Mouse (Mus musculus): ENCODE measurements at regions not wholly inside any gene's neighbourhood (a gene's known extent, or its start where the extent isn't known, plus 50 kb on each side); places are given as distances from the start of the nearest gene placed in this dataset.
"Not testable (repeated sequence)": the region's sequence is repeated elsewhere in the genome, so short reads cannot be mapped to it uniquely, and the experiment has no call there.

DNA sequence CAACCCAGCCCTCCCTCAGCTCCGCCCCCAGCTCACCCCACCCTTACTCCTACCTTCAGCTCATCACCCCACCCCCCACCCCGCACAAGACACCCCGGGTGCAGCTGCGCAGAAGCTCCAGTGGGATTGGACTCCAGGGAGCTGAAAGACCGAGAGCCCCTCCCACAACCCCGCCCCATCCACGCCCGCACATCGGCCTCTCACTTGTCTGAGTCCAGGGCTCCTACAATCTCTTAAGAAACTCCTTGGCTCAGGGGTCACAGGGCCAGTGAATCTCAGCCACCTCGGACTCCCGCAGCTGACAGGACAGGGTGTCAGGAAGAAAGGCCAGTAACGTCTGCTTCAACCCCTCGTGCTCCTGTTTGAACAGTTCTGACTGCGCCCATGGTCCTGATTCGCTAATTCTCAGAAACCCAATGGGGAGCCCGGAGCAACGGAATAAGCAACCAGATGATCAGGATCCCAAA is 120.7 kb downstream of the Map1s start:
- H3K27me3 ChIP-seq (replicated peaks); ATAC-seq (ENCODE audit: extremely low read depth, insufficient number of reproducible peaks, low FRiP score, low TSS enrichment); H3K27ac ChIP-seq (replicated peaks); H3K36me3 ChIP-seq; H3K4me1 ChIP-seq; H3K9me3 ChIP-seq: not testable (repeated sequence)
- Histone ChIP-seq H3K4me3 (peak overlapping the region; percentile 36), H3K4me2 (peak overlapping the region; percentile 65), H3K9ac (0 out of 2 replicates have a peak overlapping the region, but pooled peaks have one; percentile 58)
- WGBS, result 6% methylated on average over 17 of the region's 17 CpGs

DNA sequence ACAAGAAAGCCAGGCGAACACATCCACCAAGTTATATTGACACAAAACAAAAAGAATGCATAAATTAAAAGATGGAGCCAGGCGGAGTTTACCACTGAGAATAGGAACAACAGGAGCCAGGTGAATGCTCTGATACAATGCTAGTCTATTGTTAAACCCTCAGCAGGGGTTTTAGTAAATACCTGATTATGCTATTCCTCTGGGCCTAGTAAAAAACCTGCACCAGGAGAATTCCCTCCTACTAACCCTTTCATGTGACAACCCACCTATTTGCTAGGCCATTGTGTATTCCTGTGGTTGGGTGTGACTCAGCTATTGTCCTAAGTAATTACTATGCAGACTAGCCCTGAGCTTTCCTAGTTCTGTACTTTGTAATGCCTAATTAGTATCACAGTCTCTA is 122.8 kb downstream of the Map1s start:
- 70% methylated on average over 2 of the region's 2 CpGs for WGBS
- H3K4me2 ChIP-seq; ATAC-seq (ENCODE audit: extremely low read depth, insufficient number of reproducible peaks, low FRiP score, low TSS enrichment); H3K9ac ChIP-seq; H3K4me1 ChIP-seq; H3K9me3 ChIP-seq; H3K27ac ChIP-seq (replicated peaks); H3K36me3 ChIP-seq; H3K27me3 ChIP-seq (replicated peaks); H3K4me3 ChIP-seq: not testable (repeated sequence)

Data from heart, embryonic 13.5 days (tissue).